Mouse (Mus musculus) testis, adult 2 months (tissue): ENCODE results near the gene Obox2. TPM values are rescaled to one million over a fixed set of nuclear protein-coding genes. Genes with fewer than 3 reads are reported as not detected.
"Not testable (repeated sequence)": the region's sequence is repeated elsewhere in the genome, so short reads cannot be mapped to it uniquely, and the experiment has no call there.

Experiments
- H3K27ac ChIP-seq: fragments of 200-500 bp; 2 replicates; pipeline ENCODE4 v1.5.1; 2012; ENCODE audit warnings: low read depth, low read length; ENCODE audit not compliant: control insufficient read depth, insufficient read depth
- H3K27me3 ChIP-seq: fragments of 200-500 bp; 2 replicates; pipeline ENCODE4 v1.6.1; 2012; ENCODE audit warnings: mild to moderate bottlenecking, low read length, moderate library complexity; ENCODE audit not compliant: control insufficient read depth, insufficient read depth
- H3K36me3 ChIP-seq: fragments of 200-500 bp; 2 replicates; pipeline ENCODE4 v1.6.1; 2012; ENCODE audit warnings: mild to moderate bottlenecking, low read length; ENCODE audit not compliant: control insufficient read depth, insufficient read depth
- H3K4me1 ChIP-seq: fragments of 200-500 bp; 2 replicates; pipeline ENCODE4 v1.6.1; 2012; ENCODE audit warnings: low read length; ENCODE audit not compliant: control insufficient read depth, insufficient read depth
- H3K4me3 ChIP-seq: fragments of 200-500 bp; 2 replicates; pipeline ENCODE4 v1.5.1; 2012; ENCODE audit warnings: low read depth, mild to moderate bottlenecking, low read length, moderate library complexity, mixed read lengths; ENCODE audit not compliant: control insufficient read depth
- polyA plus RNA-seq: library from polyadenylated mRNA; depleted of rRNA; stranded (reverse); fragments of >200 nt; gene quantifications from 2 replicates; pipeline ENCODE4 v1.2.3, GENCODE M21; 2012; rRNA removed

Gene Obox2
- not detected in 2 replicates for polyA plus RNA-seq

DNA sequence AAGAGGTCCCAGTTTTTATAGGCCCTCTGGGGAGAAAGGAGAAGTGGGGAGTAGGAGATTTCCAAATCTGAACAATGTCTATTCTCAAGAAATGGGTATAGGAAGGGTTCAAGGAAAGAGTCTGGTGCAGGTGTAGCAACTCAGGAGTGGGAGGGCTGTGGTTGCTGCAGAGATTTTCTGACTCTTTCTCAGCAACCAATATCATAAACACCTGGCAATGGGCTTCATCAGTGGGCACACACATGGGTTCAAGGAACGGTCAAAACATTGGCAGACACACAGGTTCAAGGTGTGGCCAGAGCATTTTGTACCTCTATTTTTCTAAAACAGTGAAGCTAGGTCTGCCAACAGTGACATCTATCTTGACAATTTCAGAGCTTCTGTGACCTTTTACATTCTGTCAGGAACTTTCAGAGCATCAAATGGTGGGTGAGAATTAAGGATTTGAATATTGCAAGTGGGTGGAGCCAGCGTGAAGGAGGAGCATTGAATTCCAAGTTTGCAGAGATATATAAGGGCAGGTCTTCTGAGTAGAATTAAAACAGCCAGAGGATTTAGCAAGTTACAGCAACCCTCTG is at the start of gene Obox2, which contains the start of gene Obox1:
TSS of gene Obox2 (plus strand) at position 301 of the 578 bp plus-strand sequence.
TSS of gene Obox1 (plus strand) at position 528 of the 578 bp plus-strand sequence.
- H3K4me3 ChIP-seq, H3K27me3 ChIP-seq, H3K4me1 ChIP-seq, H3K36me3 ChIP-seq, H3K27ac ChIP-seq: not testable (repeated sequence)

DNA sequence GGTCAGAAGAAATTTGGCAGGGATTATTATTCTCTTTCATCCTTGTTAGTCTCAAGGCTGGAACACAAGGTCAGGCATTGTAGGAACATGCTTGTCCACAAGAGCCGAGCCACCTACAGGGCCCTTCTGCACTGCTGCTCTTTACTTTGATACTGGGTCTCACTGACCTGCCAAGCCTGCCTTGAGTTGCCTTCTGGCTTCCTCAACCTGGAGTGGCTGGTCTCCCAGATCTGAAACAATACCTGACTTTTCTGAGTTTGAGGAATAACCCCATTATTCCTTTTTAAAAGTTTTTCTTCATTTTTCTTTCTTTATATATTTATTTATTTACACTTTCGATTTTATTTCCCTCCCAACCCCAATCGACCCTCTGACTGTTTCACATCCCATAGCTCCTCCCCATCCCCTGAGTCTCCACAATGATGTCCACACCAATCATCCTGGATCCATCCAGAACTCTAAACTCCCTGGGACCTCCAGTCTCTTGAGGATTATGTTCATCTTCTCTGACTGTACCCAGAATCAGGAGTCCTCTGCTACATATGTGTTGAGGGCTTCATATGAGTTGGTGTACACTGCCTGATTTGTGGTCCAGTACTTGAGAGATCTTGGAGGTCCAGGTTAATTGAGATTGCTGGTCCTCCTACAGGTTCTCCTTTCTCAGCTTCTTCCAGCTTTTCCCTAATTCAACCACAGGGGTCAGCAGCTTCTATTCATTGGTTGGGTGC is 10.8 kb downstream of the Obox2 start:
- not testable (repeated sequence) for H3K4me1 ChIP-seq, H3K4me3 ChIP-seq, H3K27ac ChIP-seq, H3K36me3 ChIP-seq, H3K27me3 ChIP-seq

DNA sequence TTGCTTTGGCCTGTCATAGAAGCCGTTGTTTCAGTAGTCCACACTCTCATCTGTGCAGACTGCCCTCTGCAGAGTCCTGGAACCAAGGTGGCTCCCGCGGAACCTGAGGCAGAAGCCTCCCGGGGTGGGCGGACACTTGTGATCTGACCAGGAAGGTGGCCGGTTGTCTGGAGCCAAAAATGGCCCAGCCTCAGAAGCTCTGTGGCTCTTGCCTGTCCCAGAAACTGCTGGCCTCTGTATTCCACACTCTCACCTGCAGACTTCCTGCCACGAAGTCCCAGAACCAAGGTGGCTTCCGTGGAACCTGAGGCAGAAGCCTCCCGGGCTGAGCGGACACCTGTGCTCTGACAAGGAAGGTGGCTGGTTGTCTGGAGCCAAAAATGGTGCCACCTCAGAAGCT is 18.3 kb downstream of the Obox2 start:
- H3K36me3 ChIP-seq, H3K4me1 ChIP-seq, H3K27ac ChIP-seq, H3K4me3 ChIP-seq, H3K27me3 ChIP-seq: not testable (repeated sequence)

DNA sequence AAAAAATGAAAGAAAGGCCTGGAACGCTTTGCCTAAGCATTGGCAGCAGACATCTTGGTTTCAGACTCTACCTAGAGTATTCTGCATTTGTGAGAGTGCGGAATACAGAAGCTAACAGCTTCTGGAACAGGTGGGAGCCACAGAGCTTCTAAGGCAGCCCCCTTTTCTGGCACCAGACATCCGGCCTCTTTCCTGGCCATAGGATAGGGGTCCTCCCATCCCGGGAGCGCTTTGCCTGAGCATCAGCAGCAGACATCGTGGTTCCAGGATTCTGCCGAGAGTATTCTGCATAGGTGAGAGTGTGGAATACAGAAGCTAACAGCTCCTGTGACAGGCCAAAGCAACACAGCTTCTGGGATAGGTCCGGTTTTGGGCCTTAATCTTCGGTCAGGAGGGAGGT is 29.5 kb downstream of the Obox2 start:
- not testable (repeated sequence) for H3K27ac ChIP-seq, H3K4me3 ChIP-seq, H3K27me3 ChIP-seq, H3K4me1 ChIP-seq, H3K36me3 ChIP-seq

DNA sequence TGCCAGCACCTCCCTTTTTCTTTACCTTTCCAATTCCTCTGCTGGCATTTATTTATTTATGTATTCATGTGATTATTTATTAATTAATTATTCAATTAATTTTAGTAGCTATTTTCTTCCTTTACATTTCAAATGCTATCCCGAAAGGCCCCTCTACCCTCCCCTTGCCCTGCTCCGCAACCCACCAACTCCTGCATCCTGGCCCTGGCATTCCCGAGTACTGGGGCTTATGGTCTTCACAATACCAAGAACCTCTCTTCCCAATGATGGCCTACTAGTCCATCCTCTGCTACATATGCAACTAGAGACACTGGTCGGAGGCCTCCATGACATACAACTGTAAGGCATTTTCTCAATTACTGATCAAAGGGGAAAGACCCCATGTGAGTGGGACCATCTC is 37.0 kb downstream of the Obox2 start:
- not testable (repeated sequence) for H3K4me1 ChIP-seq, H3K4me3 ChIP-seq, H3K36me3 ChIP-seq, H3K27ac ChIP-seq, H3K27me3 ChIP-seq

Other genes with a start within 250 kb of the Obox2 start
- not detected in 2 replicates for gene Obox1, start 227 bp downstream of the Obox2 start, polyA plus RNA-seq